Mouse (Mus musculus) MEL (cell line): ENCODE results near the gene Slc25a45.

Experiments used
- CTCF ChIP-seq, 3 experiments: IDR thresholded peaks in 2 of 3; conservative IDR thresholded peaks in 1 of 3; 2 replicates each; pipeline ENCODE4 v1.5.1; 2011 to 2012; ENCODE audit warnings: low read length in 3 of 3, low read depth in 2 of 3, mild to moderate bottlenecking in 2 of 3, improper control_type of control experiment in 1 of 3, inconsistent platforms in 1 of 3, mixed read lengths in 1 of 3, moderate library complexity in 1 of 3; ENCODE audit not compliant: control insufficient read depth in 1 of 3, insufficient read depth in 1 of 3, poor library complexity in 1 of 3, severe bottlenecking in 1 of 3
- KAT2A ChIP-seq: conservative IDR thresholded peaks from 2 replicates; pipeline ENCODE4 v1.6.1; 2012; ENCODE audit warnings: low read depth, low read length, improper control_type of control experiment, inconsistent platforms
- SIN3A ChIP-seq: IDR thresholded peaks from 2 replicates; pipeline ENCODE4 v1.6.1; 2012; ENCODE audit warnings: low read length, improper control_type of control experiment, inconsistent platforms

DNA sequence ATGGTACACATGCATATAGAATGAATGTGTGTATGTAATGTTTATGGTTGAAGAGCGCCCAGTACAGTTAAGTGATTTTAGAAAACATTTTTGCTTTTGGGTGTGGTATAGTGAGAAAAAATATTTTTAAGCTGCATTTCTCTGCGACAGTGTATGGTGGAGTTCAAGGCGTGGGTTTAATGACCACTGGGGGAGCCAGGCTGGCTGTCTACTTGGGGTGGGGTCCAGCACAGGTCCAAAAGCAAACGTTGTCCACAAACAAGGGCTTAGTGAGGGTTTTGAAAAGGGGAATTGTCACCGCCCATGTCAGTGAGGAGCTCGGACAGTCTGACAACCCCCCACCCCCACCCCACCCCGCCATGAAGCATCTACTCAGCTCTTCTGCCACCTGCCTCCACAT lies 31.5 kb upstream of the Slc25a45 start:
- TF ChIP-seq CTCF (IDR thresholded peaks at IDR 0.05 in 2 of 3, conservative IDR thresholded peaks at IDR 0.05 in 1 of 3; ENCODE audit: control insufficient read depth in 1 of 3, insufficient read depth in 1 of 3, low read depth in 2 of 3, low read length in 3 of 3, poor library complexity in 1 of 3, severe bottlenecking in 1 of 3) (no peak), SIN3A (no peak), KAT2A (no peak)
